Mouse (Mus musculus) brain, embryonic 14.5 days (tissue): Measurements from ENCODE around the gene Efs.
"Not testable (repeated sequence)": the region's sequence is repeated elsewhere in the genome, so short reads cannot be mapped to it uniquely, and the experiment has no call there.

Experiments
- CTCF ChIP-seq: fragments of 200-500 bp; IDR thresholded peaks from 2 replicates; pipeline ENCODE4 v1.5.1; 2012; ENCODE audit warnings: inconsistent platforms, mild to moderate bottlenecking, moderate library complexity, borderline replicate concordance; ENCODE audit not compliant: insufficient read depth, insufficient read length; ENCODE audit errors: extremely low read depth
- POLR2A ChIP-seq: fragments of 200-500 bp; IDR thresholded peaks from 2 replicates; pipeline ENCODE4 v1.6.1; 2012; ENCODE audit warnings: mild to moderate bottlenecking, inconsistent platforms, borderline replicate concordance; ENCODE audit not compliant: poor library complexity, insufficient read depth, insufficient read length, severe bottlenecking; ENCODE audit errors: extremely low read depth

DNA sequence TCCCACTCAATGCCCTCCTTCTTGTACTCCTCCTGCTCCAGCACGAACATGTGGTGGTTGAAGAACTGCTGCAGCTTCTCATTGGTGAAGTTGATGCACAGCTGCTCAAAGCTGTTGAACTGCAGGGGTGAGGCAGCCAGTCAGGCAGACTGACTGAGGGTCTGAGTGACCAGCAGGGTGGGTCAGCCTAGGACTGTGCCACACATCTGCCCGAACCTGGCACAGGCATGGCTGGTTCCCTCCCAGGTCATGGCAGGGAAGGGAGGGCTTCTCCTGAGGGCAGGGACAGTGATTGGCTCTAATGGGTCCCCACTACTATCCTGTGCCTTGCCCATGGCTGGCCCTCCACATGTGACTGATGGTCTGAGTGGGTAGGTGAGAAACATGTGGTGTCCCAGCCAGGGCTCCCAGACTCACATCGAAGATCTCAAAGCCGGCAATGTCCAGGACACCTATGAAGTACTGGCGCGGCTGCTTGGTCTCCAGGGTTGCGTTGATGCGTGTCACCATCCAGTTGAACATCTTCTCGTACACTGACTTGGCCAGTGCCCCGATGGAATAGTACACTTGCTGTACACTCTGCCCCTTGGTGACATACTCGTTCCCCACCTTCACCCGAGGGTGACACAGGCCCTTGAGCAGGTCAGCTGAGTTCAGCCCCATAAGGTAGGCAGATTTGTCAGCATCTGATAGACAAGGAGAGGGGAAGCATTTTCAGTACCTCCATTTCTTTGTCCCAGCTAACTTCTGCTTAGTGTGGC is 34.1 kb upstream of the Efs start:
- TF ChIP-seq CTCF, POLR2A: not testable (repeated sequence)
